Mouse (Mus musculus): ENCODE data around the gene Pnpla7. TPM values are rescaled to one million over a fixed set of nuclear protein-coding genes. Genes with fewer than 3 reads are reported as not detected.

The Pnpla7 gene
- total and polyA plus RNA-seq, 3 experiments: 8.8 to 11.3 TPM; not detected in 1

GRCm38 (mm10) chr2:25095109-25095850 is 119.4 kb downstream of the Pnpla7 start, which contains the start of gene Noxa1:
Gene Noxa1, minus strand, starts transcription at chr2:25095149.
- TF ChIP-seq BHLHE40 (IDR thresholded peaks at IDR 0.05; ENCODE audit: borderline replicate concordance, low read depth, low read length) (no peak), JUND (IDR thresholded peaks at IDR 0.05; ENCODE audit: low read depth, low read length) (no peak), MAFK (IDR thresholded peaks at IDR 0.05; ENCODE audit: borderline replicate concordance, low read depth, low read length) (no peak), TCF12 (IDR thresholded peaks at IDR 0.05; ENCODE audit: low read depth, low read length) (no peak), ZKSCAN1 (IDR thresholded peaks at IDR 0.05; ENCODE audit: low read depth, low read length) (no peak), CTCF (IDR thresholded peaks at IDR 0.05 in 2 of 3, conservative IDR thresholded peaks at IDR 0.05 in 1 of 3; ENCODE audit: control insufficient read depth in 1 of 3, insufficient read depth in 1 of 3, low read depth in 2 of 3, low read length in 3 of 3, poor library complexity in 1 of 3, severe bottlenecking in 1 of 3) (peak; percentile 9 to 44 (median 14); a peak in 3 of 6 replicates), ELF1 (IDR thresholded peaks at IDR 0.05; ENCODE audit: low read depth, low read length) (no peak), TBP (IDR thresholded peaks at IDR 0.05; ENCODE audit: low read depth, low read length) (no peak)
- H3K36me3 ChIP-seq (ENCODE audit: control insufficient read depth in 1 of 2, insufficient read depth in 2 of 2, low read length in 2 of 2): peaks cover 0 to 25% of the 10 kb centered on the region in 2 experiments; a peak in 2 of 4 replicates
- DNase-seq (ENCODE audit: low read depth, low spot score): peak; percentile 41
- no peak within 1 kb of the TSS for H3K9ac ChIP-seq (ENCODE audit: control insufficient read depth, low read depth, low read length, poor library complexity, severe bottlenecking)
- no peak within 1 kb of the TSS for H3K27ac ChIP-seq (ENCODE audit: control insufficient read depth, low read depth, low read length)
- peaks cover 17 to 25% of the 10 kb centered on the region in 2 experiments; a peak in 3 of 4 replicates for H3K4me1 ChIP-seq (ENCODE audit: control insufficient read depth in 1 of 2, insufficient read depth in 2 of 2, low read length in 2 of 2)
- peaks cover 0 to 3% of the 10 kb centered on the region in 2 experiments; a peak in 2 of 4 replicates for H3K27me3 ChIP-seq (ENCODE audit: control insufficient read depth in 1 of 2, insufficient read depth in 2 of 2, low read length in 2 of 2)
- H3K9me3 ChIP-seq (replicated peaks; ENCODE audit: insufficient read depth, low read length): no peaks in the 10 kb centered on the region
- H3K79me2 ChIP-seq (ENCODE audit: control insufficient read depth, insufficient read depth, low read length, poor library complexity): no peaks in the 10 kb centered on the region
- no peak within 1 kb of the TSS for H3K4me3 ChIP-seq (ENCODE audit: control insufficient read depth in 1 of 2, insufficient read depth in 1 of 2, low read depth in 2 of 2, low read length in 2 of 2)

GRCm38 (mm10) chr2:25098005-25098615 is 122.3 kb downstream of the Pnpla7 start:
- TF ChIP-seq ZNF384 (IDR thresholded peaks at IDR 0.05; ENCODE audit: low read depth, low read length) (no peak), GATA1 (IDR thresholded peaks at IDR 0.05; ENCODE audit: low read depth, low read length) (peak; percentile 77), TCF12 (IDR thresholded peaks at IDR 0.05; ENCODE audit: low read depth, low read length) (peak; percentile 53), TAL1 (IDR thresholded peaks at IDR 0.05; ENCODE audit: low read length) (peak; percentile 65), POLR2AphosphoS5 (IDR thresholded peaks at IDR 0.05; ENCODE audit: borderline replicate concordance, low read depth, low read length) (no peak), ETS1 (IDR thresholded peaks at IDR 0.05; ENCODE audit: low read depth, low read length) (peak; percentile 55; the same call in 1 of the 2 replicates), EP300 (IDR thresholded peaks at IDR 0.05; ENCODE audit: low read depth in 1 of 2, low read length in 2 of 2) (peak; percentile 64 to 71; a peak in 3 of 4 replicates)
- Histone ChIP-seq H3K79me2 (ENCODE audit: control insufficient read depth, insufficient read depth, low read length, poor library complexity) (no peaks in the 10 kb centered on the region), H3K27me3 (ENCODE audit: control insufficient read depth in 1 of 2, insufficient read depth in 2 of 2, low read length in 2 of 2) (no peaks in the 10 kb centered on the region), H3K27ac (ENCODE audit: control insufficient read depth, low read depth, low read length) (peak overlapping the region; percentile 66), H3K4me3 (ENCODE audit: control insufficient read depth in 1 of 2, insufficient read depth in 1 of 2, low read depth in 2 of 2, low read length in 2 of 2) (no peak overlapping the region), H3K4me1 (ENCODE audit: control insufficient read depth in 1 of 2, insufficient read depth in 2 of 2, low read length in 2 of 2) (peaks cover 17 to 25% of the 10 kb centered on the region in 2 experiments; a peak in 3 of 4 replicates), H3K9me3 (replicated peaks; ENCODE audit: insufficient read depth, low read length) (no peaks in the 10 kb centered on the region), H3K9ac (ENCODE audit: control insufficient read depth, low read depth, low read length, poor library complexity, severe bottlenecking) (peak overlapping the region; percentile 6), H3K36me3 (ENCODE audit: control insufficient read depth in 1 of 2, insufficient read depth in 2 of 2, low read length in 2 of 2) (peaks cover 0 to 25% of the 10 kb centered on the region in 2 experiments; a peak in 2 of 4 replicates)
- peak; percentile 75 for DNase-seq (ENCODE audit: low read depth, low spot score)

Measured in MEL (cell line).